Mouse (Mus musculus) left cerebral cortex, postnatal 14 days (tissue): ENCODE measurements at regions not wholly inside any gene's neighbourhood (a gene's known extent, or its start where the extent isn't known, plus 50 kb on each side); places are given as distances from the start of the nearest gene placed in this dataset.

Source experiments
- DNase-seq, 2 experiments: peaks; one replicate each; pipeline ENCODE4 v3.0.0; 2021 to 2022; ENCODE audit warnings: low spot score in 2 of 2, mixed read lengths in 1 of 2
- intact Hi-C: fragments of 180-260 bp; cut with DNase I; formaldehyde crosslinking; loops from one replicate; pipeline ENCODE4 v1.15.1; 2025

- peak; percentile 83 to 91 for DNase-seq
- intact Hi-C loops: no loop called here
These were observed 268.3 kb downstream of the Cdh26 start for GRCm38 (mm10) chr2:178698648-178699047.

DNA sequence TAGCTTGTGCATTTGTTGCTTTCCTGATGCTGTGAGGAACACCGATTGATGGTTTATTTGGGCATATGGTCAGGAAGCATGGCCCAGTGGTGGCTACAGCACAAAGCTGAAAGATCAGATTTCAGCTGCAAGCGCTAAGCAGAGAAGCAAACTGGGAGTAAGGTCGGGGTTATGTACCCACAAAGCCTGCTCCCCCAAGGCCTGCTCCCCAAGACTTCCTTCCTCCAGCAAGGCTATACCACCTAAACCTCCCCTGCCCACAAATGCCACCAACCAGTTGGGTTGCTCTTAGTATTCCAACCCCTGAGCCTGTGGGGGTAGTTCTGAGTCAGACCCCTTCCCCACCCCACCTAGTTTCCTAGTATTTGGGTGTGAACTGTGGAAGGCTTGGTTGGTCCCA lies 270.5 kb downstream of the Cdh26 start:
- intact Hi-C loops: no loop called here
- no peak for DNase-seq

DNA sequence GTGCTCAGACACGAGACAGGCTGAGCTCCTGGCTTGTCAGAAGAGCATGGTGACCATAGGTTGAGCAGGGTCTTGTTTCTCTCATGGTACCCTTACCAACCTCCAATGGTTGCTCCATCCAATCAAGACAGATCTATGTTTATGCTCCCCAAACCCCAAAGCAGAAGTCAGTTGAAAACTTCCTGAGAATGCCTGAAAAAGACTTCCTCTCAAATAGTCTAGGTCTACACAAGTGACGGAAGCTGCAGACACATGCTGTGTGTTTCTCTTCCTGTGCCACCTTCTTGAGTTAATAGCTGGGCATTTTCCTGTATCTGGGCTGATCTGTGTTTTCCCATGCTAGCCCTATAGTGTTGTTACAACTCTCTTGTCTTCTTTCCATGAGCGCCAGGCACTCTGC lies 274.2 kb downstream of the Cdh26 start:
- no peak for DNase-seq
- intact Hi-C loops: no loop called here

DNA sequence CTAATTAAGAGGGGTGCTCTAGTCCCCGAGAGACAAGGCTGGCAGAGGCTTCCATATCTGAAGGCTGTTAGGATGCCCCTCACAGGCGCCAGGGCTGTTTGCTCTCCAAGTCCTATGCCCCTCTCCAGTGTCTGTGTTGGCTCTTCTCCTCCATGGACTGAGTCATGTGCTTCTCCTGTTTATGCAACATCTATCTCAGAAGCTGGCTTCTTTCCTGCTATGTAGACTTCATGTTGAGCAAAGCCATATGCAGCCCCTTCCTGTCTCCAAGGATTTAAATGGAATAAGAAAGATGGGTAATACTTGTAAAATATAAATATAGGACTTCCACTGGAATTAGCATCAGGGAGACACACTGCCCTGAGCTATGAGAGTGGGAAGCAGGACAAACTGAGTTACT lies 278.3 kb downstream of the Cdh26 start:
- DNase-seq: peak in 1 of 2 experiments; percentile 46

GRCm38 (mm10) chr2:178709192-178709881 lies 279.0 kb downstream of the Cdh26 start:
- intact Hi-C loops: no loop called here
- DNase-seq: no peak

More for the DNA sequence above, 278.3 kb downstream of the Cdh26 start:
- intact Hi-C loops: no loop called here

DNA sequence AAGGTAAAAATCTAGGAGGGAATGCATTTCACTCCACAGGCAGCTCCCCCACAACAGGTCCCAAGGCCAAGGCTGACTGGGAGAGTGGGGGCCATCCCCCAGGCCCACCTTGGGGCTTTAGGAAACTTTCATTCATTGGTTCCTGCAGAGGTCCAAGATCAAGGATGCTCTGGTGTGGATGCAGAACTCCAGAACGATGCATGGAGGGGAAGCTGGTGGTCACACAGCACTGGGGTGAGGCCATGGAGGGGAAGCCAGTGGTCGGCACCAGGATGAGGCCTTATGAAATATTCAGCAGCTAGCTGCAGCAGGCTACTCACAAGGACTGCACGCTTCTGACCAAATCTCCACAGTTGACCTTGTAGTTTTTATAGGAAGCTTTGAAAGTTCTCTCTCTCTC lies 279.7 kb downstream of the Cdh26 start:
- intact Hi-C loops: no loop called here
- no peak for DNase-seq

- DNase-seq: no peak
- intact Hi-C loops: no loop called here
These were observed 281.3 kb downstream of the Cdh26 start for GRCm38 (mm10) chr2:178711587-178712080.

DNA sequence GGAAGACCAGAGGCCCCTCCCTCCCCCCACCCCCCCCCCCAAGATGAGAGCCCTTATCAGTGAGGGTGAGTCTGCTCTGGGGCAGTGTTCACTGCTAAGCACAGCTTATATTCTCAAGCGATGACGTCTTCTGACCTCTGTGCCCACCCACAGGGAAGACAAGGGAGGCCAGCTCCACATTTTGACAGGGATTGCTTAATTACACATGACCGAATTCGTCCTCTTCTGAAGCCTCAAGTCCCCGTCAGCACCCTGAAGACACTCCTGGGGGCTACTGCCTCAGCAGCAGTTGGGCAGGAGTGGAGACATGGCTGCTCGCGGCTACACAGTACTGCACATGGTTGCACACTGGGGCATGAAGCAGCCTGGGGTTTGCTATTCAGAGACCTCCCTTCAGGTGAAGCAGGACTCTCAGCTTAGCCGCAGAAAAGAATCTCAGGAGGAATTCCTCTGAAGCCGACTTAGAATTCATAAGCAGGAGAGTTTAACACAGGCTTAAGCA lies 282.1 kb downstream of the Cdh26 start:
- no peak for DNase-seq
- intact Hi-C loops: no loop called here

DNA sequence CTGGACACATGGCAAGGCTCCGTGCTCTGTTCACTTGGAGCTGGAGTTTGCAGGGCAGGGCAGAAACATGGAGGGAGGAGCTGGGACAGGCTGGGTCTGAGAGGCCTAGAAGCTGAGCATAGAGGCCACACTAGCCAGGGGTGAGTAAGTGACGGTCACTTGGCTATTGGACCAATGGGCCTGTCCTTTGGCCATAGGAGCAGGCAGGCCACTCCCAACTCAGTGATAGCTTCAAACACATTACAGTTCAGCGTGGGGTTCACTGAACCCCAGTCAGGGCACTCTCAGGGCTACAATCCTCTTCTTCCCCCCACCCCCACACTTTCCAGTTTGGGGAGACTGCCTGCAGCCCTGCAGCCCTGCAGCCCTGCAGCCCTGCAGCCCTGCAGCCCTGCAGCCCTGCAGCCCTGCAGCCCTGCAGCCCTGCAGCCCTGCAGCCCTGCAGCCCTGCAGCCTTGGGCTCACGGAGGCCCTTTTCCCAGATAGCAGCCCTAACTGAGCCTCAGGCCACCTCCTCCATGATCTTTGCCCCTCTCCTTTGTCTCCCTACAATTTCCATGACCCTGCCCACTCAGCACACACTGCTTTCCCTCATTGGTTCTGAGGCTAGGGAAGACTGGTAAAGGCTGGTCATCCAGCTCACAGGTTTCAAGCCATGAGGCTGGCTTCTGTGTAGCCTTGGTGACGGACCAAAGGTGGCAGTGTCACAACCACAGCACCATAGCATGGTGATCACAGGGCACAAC lies 285.3 kb downstream of the Cdh26 start:
- intact Hi-C loops: no loop called here
- no peak for DNase-seq

- intact Hi-C loops: no loop called here
- no peak for DNase-seq
These were observed 287.7 kb downstream of the Cdh26 start for GRCm38 (mm10) chr2:178718048-178718447.

DNA sequence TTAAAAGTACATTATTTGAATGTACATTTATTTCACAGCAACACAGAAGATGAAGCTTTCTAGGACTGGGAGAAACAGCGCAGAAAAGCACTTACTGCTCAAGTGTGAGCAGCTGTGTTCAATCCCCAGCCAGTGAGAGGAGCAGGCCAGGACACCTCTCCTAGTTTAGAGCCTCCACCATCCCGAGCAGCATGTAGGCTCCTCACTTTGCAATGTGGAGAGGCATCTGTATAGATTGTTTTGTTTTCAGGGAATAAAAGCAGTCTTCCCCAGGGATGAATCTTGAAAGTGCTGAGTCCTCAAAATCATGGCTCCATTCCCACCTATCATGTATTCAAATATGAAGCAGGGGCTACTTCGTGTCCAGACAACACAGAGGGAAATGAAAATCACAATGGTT lies 293.1 kb downstream of the Cdh26 start:
- intact Hi-C loops: no loop called here

GRCm38 (mm10) chr2:178724228-178724627 lies 293.9 kb downstream of the Cdh26 start:
- intact Hi-C loops: no loop called here
- no peak for DNase-seq

More for the DNA sequence above, 293.1 kb downstream of the Cdh26 start:
- no peak for DNase-seq

DNA sequence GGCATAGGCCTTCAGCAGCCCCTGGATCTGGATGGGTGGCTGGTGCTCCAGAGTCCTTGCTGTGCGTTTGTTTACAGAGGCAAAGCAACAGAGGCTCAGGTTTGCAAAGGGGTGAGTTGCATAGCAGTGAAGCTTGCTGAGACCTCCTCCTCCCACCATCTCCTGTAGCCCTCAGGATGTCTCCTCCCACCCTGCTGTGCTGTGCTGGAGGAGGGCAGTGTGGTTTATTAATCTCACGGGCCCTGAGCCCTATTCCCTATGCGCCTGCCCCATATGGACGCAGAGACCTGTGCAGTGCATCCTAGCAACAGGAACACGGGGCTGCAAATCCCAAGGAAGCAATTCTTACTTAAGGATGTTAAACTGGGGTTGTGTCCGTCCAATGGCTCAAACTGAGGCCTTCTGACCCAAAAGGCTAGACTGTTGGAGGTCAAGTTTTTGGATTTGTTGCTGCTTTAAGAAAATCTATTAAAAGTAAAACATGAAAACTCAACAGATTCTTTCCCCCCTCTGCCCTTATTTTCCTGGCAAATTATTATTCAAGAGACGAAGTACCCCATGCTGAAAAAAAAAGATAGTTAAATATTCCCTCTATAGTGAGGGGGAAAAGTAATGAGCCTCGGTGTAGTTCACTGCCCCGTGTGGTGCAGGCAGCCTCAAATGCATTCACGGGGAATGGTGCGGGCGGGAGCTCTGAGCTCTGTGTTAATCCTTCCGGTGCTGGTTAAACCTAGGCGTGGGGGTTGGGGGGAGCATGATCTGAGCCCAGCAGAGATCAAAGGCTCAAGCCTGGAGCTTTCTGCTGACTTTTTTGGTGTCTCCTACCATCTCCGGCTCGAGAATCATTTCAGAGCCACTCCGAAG lies 297.8 kb downstream of the Cdh26 start:
- no peak for DNase-seq
- intact Hi-C loops: no loop called here

DNA sequence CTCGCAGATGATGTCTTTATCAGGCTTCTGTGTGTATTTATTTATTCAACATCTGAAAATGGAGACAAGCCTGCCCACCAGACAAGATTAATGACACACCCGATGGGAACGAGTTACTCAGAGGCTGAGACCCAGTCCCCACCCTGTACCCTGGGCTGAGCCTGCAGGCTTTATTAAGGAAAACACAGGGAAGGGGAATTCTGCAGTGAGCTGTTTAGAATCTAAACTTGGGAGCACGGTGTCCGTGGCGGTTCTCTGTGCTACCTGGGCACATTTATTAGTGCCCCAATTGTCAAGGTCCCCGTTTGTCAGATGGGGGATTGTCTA lies 298.4 kb downstream of the Cdh26 start:
- intact Hi-C loops: no loop called here
- DNase-seq: no peak

DNA sequence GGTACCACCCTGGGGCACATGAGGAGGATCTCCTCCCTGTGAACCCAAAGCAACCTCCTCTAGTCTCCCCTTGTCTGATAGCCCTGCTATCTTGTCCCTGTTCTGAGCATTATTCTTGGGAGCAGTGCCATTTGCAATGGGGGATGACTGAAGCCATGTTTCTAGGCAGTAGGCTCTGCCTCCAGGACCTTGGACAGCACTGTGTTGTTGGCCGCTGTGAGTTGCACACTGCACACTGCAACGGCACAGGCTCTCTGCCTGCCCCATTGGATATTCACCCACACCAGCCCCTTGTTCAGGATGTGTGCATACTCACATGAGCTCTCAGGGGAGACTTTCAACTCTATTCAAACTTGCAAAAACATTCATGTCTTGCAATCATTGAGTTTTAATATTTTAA lies 304.8 kb downstream of the Cdh26 start:
- no peak for DNase-seq
- intact Hi-C loops: no loop called here

DNA sequence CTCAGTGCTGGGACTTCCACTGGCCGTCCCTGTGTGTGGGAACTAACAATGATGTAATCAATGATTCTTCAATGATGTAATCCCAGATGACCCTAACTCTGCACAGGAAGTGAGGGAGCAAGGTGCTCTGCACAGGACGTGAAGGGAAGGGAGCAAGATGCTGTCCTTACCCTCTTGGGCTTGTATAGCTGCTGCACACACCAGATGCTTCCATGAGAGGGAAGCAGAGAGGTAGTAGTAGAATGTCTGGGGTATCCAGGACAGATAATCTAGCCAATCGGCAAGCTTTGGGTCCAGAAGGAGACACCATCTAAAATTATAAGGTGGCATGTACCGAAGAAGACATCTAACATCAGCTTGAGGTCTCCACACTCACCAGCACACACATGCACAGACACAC lies 314.3 kb downstream of the Cdh26 start:
- intact Hi-C loops: no loop called here

DNA sequence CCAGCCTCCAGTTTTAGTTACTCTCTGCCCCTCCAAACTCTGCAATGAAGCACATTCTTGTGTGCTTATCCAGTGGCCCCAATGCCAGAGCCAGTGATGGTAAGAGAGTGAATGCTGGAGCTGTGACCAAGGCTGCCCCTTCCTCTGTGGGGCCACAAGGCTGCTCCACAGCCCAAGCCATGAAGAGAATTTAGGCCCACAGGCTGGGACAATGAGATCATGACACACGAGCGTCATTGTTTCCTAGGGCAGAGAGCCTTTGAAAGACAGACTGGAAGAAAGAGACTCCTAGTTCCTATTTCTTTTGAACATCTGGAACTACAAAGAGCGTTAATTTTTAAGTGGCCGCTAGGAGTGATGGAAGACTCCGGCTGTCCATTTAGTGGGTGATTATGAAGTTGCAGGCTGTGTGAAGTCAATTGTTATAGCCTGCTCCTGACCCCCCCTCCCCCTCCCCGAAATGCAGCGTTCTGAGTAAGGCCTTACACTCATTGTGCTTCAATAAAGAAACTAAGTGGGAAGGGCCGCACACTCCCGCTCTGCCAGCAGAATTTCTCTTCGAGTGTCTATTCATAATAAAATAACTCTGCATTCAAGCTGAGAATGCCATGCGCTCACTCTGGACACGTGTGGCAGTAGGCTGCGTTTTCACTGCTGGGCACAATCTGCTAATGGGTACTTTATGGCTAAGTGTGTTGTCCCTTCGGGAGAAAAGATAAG lies 315.1 kb downstream of the Cdh26 start:
- intact Hi-C loops: no loop called here
- no peak for DNase-seq

More for the DNA sequence above, 314.3 kb downstream of the Cdh26 start:
- DNase-seq: peak in 1 of 2 experiments; percentile 25

- no peak for DNase-seq
- intact Hi-C loops: loop anchor here (10.0 kb wide), 1 partner anchor 104 kb away; no protein-coding TSS in a partner anchor
These were observed 320.9 kb downstream of the Cdh26 start for GRCm38 (mm10) chr2:178751247-178751646.

- DNase-seq: peak; percentile 72 to 85
- intact Hi-C loops: loop anchor here (10.0 kb wide), 1 partner anchor 96 kb away; no protein-coding TSS in a partner anchor
These were observed 328.0 kb downstream of the Cdh26 start for GRCm38 (mm10) chr2:178758366-178758765.
